Mouse (Mus musculus) adrenal gland, postnatal 36 days (tissue): ENCODE results near the gene Adrb1. TPM values are rescaled to one million over a fixed set of nuclear protein-coding genes. Genes with fewer than 3 reads are reported as not detected.

Experiments
- DNase-seq, 2 experiments: peaks; one replicate each; pipeline ENCODE4 v3.0.0; 2021; ENCODE audit warnings: mixed read lengths in 1 of 2
- long read RNA-seq, 2 experiments: library from polyadenylated mRNA; stranded (forward); transcript quantifications; one replicate each; pipeline ENCODE4 v2.0.0; 2021; ENCODE audit warnings: borderline sequencing depth in 2 of 2
- total RNA-seq, 2 experiments: library from RNA; stranded (reverse); gene quantifications; 2 replicates each; pipeline ENCODE4 v1.2.3; 2021

Gene Adrb1
- 1 to 10 TPM; 2.9 to 4.1 TPM for total RNA-seq
- long read RNA-seq, experiment 1, partial matches to known transcripts: 0 of 3 reads
- long read RNA-seq, experiment 1, other reads (novel, unspliced or antisense): 0 of 3 reads
- long read RNA-seq, experiment 2, partial matches to known transcripts: 0 of 3 reads
- long read RNA-seq, experiment 2, other reads (novel, unspliced or antisense): 0 of 3 reads

- DNase-seq: peak; percentile 70 to 82
These were observed at the start of gene Adrb1 for GRCm38 (mm10) chr19:56721387-56722211. Adrb1 (plus strand) TSS chr19:56722199.

DNA sequence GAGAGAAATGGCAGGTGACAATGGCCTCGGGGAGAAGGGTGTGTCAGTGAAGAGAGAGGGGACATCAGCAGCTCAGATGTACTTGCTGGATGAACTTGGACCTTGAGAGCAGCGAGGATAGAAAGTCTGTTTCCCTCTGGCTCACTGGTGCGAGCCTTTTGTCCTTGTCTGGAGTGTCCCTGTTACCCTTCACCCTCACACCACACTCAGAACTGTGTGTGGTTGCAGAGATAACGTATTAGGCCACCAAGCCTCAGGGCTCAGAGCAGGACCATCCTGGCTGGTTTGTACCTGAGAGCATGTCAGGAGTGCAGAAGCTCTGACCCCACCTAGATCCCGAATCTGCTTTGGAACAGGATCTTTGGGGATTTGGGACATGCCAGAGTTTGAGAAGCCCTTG is 46.3 kb upstream of the Adrb1 start:
- DNase-seq: no peak

DNA sequence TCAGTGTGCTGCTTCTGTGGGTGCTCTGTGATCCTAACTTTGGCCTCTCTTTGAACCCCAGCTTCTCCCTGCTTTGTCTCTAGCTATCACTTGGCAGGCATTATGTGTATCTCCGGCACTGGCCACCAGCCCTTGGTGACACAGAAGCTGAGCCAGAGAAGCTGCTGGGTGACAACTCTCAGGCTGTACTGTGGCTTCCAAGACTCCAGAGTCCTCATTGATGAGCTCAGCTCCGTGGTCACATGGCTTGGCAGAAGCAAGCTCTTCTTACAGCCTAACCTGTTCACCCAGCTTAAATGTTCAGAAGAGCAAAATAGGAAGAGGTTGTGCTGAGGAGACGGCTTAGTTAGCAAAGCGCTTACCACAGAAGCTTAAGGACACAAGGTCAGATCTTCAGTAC is 45.5 kb upstream of the Adrb1 start:
- DNase-seq: no peak

- DNase-seq: peak in 1 of 2 experiments; percentile 35
These were observed 44.4 kb upstream of the Adrb1 start for GRCm38 (mm10) chr19:56677611-56678010.

DNA sequence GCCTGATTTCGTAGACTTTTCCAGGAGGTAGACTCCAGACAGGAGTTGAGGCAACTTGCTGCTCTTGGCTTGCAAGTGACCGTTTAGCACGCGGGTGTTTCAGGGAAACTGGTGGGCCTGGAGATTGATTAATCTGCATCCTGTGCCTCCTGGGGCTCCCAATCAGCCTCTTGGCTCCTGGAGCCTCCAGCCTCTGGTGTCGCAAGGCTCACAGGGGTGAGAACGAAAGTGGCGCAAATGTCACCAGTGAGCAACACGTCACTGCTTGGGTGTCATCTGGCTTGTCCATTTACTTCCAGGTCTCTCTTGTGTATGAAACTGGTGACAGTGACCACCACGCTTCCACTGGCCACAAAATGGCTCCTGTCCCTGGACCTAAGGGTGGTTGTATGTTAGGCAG is 43.5 kb upstream of the Adrb1 start:
- peak; percentile 20 to 31 for DNase-seq

GRCm38 (mm10) chr19:56679213-56679965 is 42.6 kb upstream of the Adrb1 start:
- DNase-seq: no peak

DNA sequence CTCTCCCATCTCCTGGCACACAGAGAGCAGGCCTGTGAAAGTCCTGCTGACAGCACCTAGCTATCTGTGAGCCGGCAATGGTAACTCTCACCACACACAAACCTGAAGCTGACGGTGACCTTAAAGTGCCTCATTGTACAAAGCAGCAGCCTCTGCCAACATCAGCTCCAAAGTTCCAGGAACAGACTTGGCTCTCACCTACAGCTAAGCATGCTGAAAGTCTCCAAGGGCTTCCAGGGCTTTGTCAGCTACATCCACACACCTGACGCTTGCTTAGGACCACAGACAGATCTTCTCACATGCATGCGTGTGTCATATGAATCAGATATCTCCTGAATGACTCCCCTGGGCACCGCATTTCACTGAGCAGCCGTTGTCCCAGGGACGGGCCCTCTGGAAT is 42.0 kb upstream of the Adrb1 start:
- peak in 1 of 2 experiments; percentile 26 for DNase-seq

- no peak for DNase-seq
These were observed 39.7 kb upstream of the Adrb1 start for GRCm38 (mm10) chr19:56682297-56682696.

DNA sequence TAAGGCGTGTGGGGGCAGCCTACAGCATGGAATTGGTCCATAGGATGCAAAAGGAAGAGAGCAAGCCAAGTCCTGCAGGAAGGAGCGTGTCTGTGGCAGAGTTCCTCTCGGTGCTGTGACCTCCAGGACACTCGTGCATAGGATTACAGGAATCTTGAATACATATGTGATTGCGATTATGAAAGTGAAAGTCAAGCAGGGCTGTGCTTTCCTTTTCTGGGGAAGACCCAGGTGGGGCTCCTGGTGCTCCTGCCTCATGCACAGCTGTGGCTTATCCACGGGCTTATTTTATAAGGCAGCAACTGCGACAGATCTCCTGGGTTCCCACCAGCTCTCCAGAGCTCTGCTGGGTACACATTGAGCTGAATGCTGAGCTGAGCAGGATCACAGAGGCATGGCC is 39.2 kb upstream of the Adrb1 start:
- no peak for DNase-seq

DNA sequence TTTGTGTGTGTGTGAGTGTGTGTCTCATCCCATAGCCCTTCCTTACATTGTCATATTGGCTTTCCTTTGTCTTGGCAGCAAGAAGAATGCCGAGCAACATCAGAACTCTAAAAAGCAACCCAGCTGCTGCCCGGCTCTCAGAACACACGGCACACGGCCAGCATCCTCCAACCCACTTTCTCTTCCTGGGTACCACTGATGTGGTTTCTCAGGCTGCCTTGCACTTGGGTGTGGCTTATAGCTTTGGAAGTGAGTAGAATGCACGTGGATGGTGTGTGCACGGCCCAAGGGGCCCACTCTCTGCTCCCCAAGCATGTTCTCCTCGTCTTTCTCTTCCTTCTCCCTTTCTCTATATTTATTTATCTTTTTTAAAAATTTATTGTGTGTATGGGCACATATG is 36.5 kb upstream of the Adrb1 start:
- no peak for DNase-seq

DNA sequence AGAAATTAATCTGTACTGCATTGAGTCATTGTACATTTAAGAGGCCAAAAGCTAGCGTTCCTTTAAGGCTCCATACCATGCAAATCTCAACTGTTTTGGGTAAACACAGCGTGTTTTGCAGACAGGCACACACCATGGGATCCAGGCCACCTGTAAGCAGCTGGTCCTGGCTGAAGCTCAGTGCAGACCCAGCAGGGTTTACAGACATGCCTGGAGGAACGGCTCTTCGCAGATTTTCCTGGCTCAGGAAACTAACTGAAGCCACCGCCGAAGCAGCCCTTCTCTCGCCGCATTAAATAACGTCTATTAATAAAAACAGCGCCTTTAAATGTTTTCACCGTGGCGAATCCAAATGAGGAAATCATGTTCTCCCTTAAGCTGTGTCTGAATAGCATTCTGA is 35.8 kb upstream of the Adrb1 start:
- no peak for DNase-seq

GRCm38 (mm10) chr19:56687026-56687635 is 34.9 kb upstream of the Adrb1 start:
- no peak for DNase-seq

GRCm38 (mm10) chr19:56687676-56688075 is 34.3 kb upstream of the Adrb1 start:
- DNase-seq: no peak

DNA sequence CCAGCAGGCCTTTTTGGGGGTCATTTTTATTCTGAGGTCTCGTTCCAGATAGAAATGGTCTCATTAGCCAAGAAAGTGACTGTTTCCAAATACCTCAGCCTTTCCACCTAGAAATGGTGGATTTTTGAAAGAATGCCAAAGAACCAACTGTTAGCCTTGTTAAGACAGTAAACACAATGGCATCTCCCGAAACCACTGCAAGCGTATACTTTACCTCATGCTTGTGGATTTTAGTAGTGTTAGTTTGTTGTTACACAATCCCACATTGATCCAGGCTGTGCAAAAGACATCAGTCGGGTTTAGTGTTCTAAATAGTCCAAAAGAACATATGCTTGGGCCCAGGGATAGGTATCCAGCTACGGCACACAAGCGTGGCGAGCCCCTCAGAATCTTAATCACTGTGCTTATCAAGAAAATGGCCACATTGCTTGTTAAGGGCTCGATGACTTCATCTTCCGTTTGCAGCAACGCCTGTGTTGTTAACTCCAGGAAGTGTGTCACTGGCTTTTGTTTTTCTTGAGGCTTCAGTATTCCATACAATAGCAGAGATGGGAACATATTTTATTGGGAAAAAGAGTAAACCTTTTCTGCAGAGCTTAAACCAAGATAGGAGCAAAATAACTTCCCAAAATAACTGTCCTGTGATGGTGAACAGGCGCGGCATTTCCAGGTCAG is 33.2 kb upstream of the Adrb1 start:
- DNase-seq: no peak

DNA sequence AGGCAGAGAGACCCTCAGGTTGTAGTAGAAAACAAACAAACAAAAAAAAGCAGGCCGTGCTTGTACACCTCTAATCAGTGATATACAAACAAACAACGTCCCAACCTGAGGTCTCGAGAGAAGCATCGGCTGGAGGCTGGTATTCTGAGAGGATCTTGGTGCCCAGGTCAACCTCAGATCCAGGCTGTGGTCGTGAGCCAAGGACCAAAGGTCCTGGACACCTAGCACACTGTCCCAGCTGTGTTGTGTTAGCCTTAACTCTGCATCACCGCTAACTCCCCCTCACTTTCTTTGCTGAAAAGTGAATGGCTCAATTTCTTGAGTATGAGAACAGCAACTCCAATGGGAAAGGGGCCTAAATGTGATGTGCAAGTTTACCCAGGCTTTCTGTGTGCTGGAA is 32.5 kb upstream of the Adrb1 start:
- no peak for DNase-seq

DNA sequence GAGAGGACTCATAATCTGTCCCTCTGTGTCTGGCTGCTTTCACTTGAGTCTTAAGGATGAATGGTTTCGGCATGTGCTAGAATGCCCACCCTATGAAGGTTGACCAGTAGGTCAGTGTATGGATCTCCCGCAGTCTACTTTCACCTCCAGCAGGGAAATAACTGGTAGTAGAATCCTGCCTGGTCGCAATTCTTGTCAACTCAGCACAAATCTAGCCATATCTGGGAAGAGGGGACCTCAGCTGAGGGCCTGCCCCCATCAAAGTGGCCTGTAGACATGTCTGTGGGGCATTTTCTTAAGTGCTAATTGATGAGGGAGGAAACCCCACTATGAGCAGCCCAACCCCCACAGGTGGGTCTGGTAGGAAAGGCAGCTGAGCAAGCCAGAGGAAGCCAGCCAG is 30.9 kb upstream of the Adrb1 start:
- DNase-seq: no peak

DNA sequence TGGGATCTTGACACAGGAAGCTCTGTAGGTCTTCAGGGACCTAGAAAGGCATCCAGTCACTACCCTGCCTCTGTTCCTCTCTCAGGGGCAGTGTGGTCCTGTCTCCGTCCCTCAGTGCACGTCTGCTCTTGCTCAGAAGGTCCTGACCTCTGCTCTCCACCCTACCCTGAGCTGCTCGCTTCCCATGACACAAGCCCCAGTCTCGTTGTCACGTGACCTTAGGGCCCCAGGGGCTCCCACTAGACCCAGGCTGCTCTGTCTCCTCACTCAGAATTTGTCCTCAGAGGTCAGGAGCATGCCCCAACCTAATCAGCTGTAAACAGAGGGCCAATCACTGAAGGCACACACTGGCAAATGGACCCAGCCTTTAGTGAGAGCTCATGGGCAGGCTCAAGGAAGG is 29.5 kb upstream of the Adrb1 start:
- DNase-seq: peak in 1 of 2 experiments; percentile 29

DNA sequence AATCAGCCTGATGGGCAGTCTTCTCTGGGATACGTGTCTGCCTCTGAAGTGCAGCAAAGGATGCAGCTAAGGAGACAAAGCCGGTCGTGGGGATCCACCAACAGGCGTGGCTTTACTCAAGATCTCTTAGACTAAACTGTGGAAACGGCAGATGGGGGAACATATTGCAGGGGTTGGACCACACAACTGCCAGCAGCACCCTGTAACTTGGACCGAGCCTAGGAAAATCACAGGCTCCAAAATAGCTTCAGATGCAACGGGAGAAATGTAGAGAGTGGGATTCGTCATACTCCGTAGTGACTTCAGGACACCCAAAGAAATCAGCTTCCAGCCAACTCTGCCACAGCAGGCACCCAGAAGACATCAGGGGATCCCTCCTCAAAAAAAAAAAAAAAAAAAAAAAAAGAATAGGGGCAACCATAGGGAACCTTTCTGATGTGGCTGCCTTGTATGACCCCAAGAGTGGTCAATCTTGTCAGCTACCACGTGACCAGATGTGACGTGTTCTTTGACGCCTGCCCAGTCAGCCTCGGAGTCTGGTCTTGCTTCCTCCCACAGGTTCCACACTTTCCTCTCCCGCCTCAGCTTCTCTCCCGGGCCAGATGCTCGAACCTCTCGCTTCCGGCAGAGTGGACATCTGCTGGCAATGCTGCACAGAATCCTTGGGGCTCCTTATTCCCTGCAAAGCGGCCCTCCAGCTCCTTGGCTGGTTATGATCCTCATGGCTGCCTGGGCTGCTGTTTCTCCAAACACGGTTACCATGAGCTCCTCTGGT is 24.4 kb upstream of the Adrb1 start:
- no peak for DNase-seq

GRCm38 (mm10) chr19:56700848-56701247 is 21.2 kb upstream of the Adrb1 start:
- DNase-seq: peak; percentile 25 to 35

DNA sequence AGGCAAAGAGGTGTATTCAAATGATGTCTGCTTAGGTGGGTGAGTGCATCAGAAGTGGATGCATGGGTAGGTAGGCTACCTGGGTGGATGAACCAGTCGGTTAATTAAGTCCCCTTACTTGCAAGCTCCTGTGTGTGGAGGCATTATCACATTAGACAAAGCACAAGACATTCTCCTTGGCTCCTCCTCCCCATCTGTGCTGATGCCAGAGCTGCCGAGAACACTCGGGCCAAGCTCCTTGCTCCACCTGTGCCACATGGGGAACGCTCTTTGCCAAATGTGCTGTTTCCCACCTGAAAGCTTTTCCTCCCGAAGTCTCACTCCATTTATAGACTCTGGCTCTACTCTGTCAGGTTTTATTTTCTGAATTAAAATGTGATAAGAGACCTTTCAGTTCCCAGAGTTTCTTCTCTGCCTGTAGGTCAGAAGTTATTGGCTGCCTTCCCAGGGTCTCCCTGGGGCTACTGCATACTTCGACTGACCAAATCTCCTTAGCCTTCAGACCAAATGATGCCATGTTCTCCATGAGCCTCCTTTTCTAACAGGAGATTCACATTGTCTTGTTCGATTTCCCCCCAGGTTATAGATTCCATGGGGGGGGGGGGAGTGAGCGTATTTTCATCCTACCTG is 20.5 kb upstream of the Adrb1 start:
- peak; percentile 27 to 59 for DNase-seq

DNA sequence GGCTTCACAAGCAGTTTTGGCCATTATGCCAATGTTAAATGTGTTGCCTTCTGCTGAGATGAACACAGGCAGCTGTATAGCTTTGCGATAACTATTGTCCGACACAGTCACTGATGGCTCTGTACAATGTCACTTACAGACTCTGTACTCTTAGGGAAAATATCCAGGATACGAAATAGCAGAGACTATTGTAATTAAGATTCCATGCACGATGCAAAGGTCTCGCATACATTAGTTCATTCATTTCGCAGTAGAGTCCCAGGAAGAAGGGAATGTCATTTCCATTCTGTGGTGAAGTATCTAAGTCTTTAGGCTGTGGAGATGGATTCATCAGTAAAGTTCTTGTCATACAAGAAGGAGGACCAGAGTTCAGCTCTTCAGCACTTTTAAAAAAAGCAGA is 20.0 kb upstream of the Adrb1 start:
- no peak for DNase-seq
